Mouse (Mus musculus) small intestine, adult 2 months (tissue): Measurements from ENCODE around the gene Evl.

Experiments used
- CTCF ChIP-seq: fragments of 200-500 bp; IDR thresholded peaks from 2 replicates; pipeline ENCODE4 v1.5.1; 2012; ENCODE audit warnings: low read depth, mild to moderate bottlenecking, control low read depth, inconsistent platforms, low read length, moderate library complexity, mixed read lengths; ENCODE audit not compliant: insufficient replicate concordance, insufficient read length; ENCODE audit errors: extremely low read depth
- POLR2A ChIP-seq: fragments of 200-500 bp; IDR thresholded peaks from 2 replicates; pipeline ENCODE4 v1.6.1; 2012; ENCODE audit warnings: low read depth, mild to moderate bottlenecking, control low read depth, inconsistent platforms, low read length, moderate library complexity

GRCm38 (mm10) chr12:108709964-108710765 is 155.6 kb downstream of the Evl start:
- TF ChIP-seq CTCF (no peak), POLR2A (no peak)
